Mouse (Mus musculus) heart, postnatal 0 days (tissue): ENCODE results near the gene Bcl7b.

Experiments used
- CTCF ChIP-seq: IDR thresholded peaks from 2 replicates; pipeline ENCODE4 v1.5.1; 2016; ENCODE audit warnings: antibody characterized with exemption, control low read depth, low read depth
- EP300 ChIP-seq: IDR thresholded peaks from 2 replicates; pipeline ENCODE4 v1.6.1; 2016; ENCODE audit warnings: antibody characterized with exemption, low read depth

- TF ChIP-seq CTCF (no peak), EP300 (no peak)
Measured at GRCm38 (mm10) chr5:135161650-135162049, 6.4 kb upstream of the Bcl7b start.
